In the genomic region with DNA sequence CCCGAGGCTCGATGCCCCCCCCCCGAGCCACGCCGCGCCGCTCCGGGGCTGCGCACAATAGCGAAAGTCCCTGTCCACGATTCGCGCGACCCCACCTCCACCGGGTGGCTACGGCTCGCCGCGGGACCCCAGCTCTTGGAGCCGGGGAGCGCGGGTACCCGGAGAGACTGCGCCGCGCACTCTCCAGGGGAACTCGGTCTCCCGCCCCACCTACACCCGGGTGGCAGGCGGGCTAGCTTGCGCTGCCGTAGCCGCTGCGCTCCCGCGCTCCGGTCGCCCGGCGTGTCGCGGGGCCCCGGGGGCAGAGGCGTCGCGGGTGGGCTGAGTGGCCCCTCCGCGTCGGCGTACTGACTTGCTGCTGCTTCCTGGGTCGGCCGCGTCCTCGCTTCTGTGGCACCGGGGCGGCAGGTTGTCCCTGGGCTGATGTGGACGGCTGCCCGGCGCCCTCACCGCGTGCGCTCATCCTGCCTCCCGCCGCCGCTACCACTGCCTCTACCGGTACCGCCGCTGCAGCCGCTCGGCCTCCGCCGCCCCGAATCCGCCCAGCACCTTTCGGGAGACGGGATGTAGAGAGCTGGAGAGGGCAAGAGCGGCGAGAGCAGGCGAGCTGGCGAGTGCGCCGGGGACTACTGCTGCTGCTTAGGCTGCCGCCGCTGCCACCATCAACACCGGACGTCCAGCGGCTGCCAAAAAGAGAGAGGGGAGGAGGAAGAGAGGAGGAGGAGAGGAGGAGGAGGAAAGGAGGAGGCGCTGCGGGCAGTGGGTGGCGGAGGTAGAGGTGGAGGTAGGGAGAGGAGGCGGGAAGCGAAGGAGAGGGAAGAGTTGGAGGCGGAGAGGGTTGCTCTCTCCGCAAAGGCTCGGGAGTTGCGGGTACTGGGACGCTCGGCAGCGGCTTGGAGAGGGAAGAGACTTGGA, we compare ENCODE assay signal across 8 mouse cellular contexts. TPM values are rescaled to one million over a fixed set of nuclear protein-coding genes. Genes with fewer than 3 reads are reported as not detected.
DNase-seq lines count a peak whose midpoint lies in the region; ATAC-seq lines count a peak whose summit lies in the region.

Gene Hmga2 (minus strand): TSS at position 869 of the 915 bp plus-strand sequence.

- H3K4me1 ChIP-seq in kidney, embryonic 16.5 days (ENCODE audit: insufficient read depth, low read length) = peaks cover 28% of the 10 kb centered on the region
- H3K4me1 ChIP-seq in stomach, embryonic 14.5 days (ENCODE audit: control insufficient read depth, insufficient read depth, low read length) = 0 out of 2 replicates have a peak, but pooled peaks cover 9% of the 10 kb centered on the region

- peak within 1 kb of the TSS; percentile 60 for H3K4me3 ChIP-seq in kidney, embryonic 16.5 days (ENCODE audit: low read length)
- H3K4me3 ChIP-seq in stomach, embryonic 14.5 days (ENCODE audit: low read depth, low read length) = peak within 1 kb of the TSS; percentile 88

- ATAC-seq in kidney, embryonic 16.5 days (ENCODE audit: low FRiP score, low TSS enrichment) = peak; percentile 75
- peak; percentile 80 for ATAC-seq in stomach, embryonic 14.5 days (ENCODE audit: insufficient number of reproducible peaks, insufficient read depth, low FRiP score, low read depth)

- H3K27ac ChIP-seq in kidney, embryonic 16.5 days (ENCODE audit: low read length) = peak within 1 kb of the TSS; percentile 97
- peak within 1 kb of the TSS; percentile 97 for H3K27ac ChIP-seq in stomach, embryonic 14.5 days (ENCODE audit: low read length)

- peak within 1 kb of the TSS; percentile 98 for H3K9ac ChIP-seq in kidney, embryonic 16.5 days (replicated peaks; ENCODE audit: low read length)
- H3K9ac ChIP-seq in stomach, embryonic 14.5 days (replicated peaks; ENCODE audit: low read depth, low read length) = peak within 1 kb of the TSS; percentile 87

- no peaks in the 10 kb centered on the region for H3K36me3 ChIP-seq in kidney, embryonic 16.5 days (ENCODE audit: insufficient read depth, low read length)
- no peaks in the 10 kb centered on the region for H3K36me3 ChIP-seq in stomach, embryonic 14.5 days (ENCODE audit: control insufficient read depth, insufficient read depth, low read length)

- peak; percentile 4 to 7 for DNase-seq in lung, adult 18-20 months
- no peak for DNase-seq in lung, postnatal 25 days (ENCODE audit: low spot score)
- peak; percentile 74 for DNase-seq in adrenal gland, postnatal 25 days
- DNase-seq in gastrocnemius, postnatal 4 days (ENCODE audit: low spot score in 2 of 2) = peak; percentile 38 to 55
- peak; percentile 16 for DNase-seq in lung, postnatal 36 days
- DNase-seq in layer of hippocampus, adult 18-20 months (ENCODE audit: low spot score in 2 of 2) = no peak

- no peaks in the 10 kb centered on the region for H3K9me3 ChIP-seq in kidney, embryonic 16.5 days (ENCODE audit: low read length)
- H3K9me3 ChIP-seq in stomach, embryonic 14.5 days (ENCODE audit: control insufficient read depth, low read depth, low read length) = no peaks in the 10 kb centered on the region

- whole genome bisulfite sequencing in kidney, embryonic 16.5 days = under 1% methylated on average over 95 of the region's 99 CpGs
- under 1% methylated on average over 98 of the region's 99 CpGs for WGBS in stomach, embryonic 14.5 days

- peak within 1 kb of the TSS; percentile 97 for H3K4me2 ChIP-seq in kidney, embryonic 16.5 days (replicated peaks; ENCODE audit: low read depth, low read length)
- H3K4me2 ChIP-seq in stomach, embryonic 14.5 days (replicated peaks; ENCODE audit: low read depth, low read length) = peak within 1 kb of the TSS; percentile 92

- H3K27me3 ChIP-seq in kidney, embryonic 16.5 days (ENCODE audit: insufficient read depth, low read length) = no peaks in the 10 kb centered on the region
- no peaks in the 10 kb centered on the region for H3K27me3 ChIP-seq in stomach, embryonic 14.5 days (ENCODE audit: control insufficient read depth, insufficient read depth, low read length)

RNA-seq across cellular contexts. Expression of gene Hmga2, which starts in this region (rescaled TPM):
- total RNA-seq in adrenal gland, postnatal 25 days (2021) = 5.7 and 9.4 TPM in 2 replicates
- total RNA-seq in gastrocnemius, postnatal 4 days (2021) = 1 to 10 TPM; 1.6 to 2.0 TPM
- 15.4 and 21.2 TPM in 2 replicates for polyA plus RNA-seq in kidney, embryonic 16.5 days (2015; fragmentation: Nextera tagmentation; extraction: Ambion mirVana)
- 54.3 and 57.8 TPM in 2 replicates for polyA plus RNA-seq in stomach, embryonic 14.5 days (2014; fragmentation: Nextera tagmentation; extraction: Ambion mirVana)
- total RNA-seq in layer of hippocampus, adult 18-20 months (2021) = under 1 TPM; 0.07 to 0.18 TPM

Comparison
In these comparisons a context has a peak if more than half of its experiments do, and no peak if none do; other contexts are left out.
1. DNase-seq: peak in lung, adult 18-20 months (2 of 2), adrenal gland, postnatal 25 days (single experiment), gastrocnemius, postnatal 4 days (2 of 2) and lung, postnatal 36 days (single experiment); none in lung, postnatal 25 days (single experiment) and layer of hippocampus, adult 18-20 months (0 of 2).